Mouse (Mus musculus) testis, adult 2 months (tissue): ENCODE results near the gene Ptp4a2. TPM values are rescaled to one million over a fixed set of nuclear protein-coding genes. Genes with fewer than 3 reads are reported as not detected.

Experiments
- H3K27ac ChIP-seq: fragments of 200-500 bp; 2 replicates; pipeline ENCODE4 v1.5.1; 2012; ENCODE audit warnings: low read depth, low read length; ENCODE audit not compliant: control insufficient read depth, insufficient read depth
- H3K27me3 ChIP-seq: fragments of 200-500 bp; 2 replicates; pipeline ENCODE4 v1.6.1; 2012; ENCODE audit warnings: mild to moderate bottlenecking, low read length, moderate library complexity; ENCODE audit not compliant: control insufficient read depth, insufficient read depth
- H3K36me3 ChIP-seq: fragments of 200-500 bp; 2 replicates; pipeline ENCODE4 v1.6.1; 2012; ENCODE audit warnings: mild to moderate bottlenecking, low read length; ENCODE audit not compliant: control insufficient read depth, insufficient read depth
- H3K4me1 ChIP-seq: fragments of 200-500 bp; 2 replicates; pipeline ENCODE4 v1.6.1; 2012; ENCODE audit warnings: low read length; ENCODE audit not compliant: control insufficient read depth, insufficient read depth
- H3K4me3 ChIP-seq: fragments of 200-500 bp; 2 replicates; pipeline ENCODE4 v1.5.1; 2012; ENCODE audit warnings: low read depth, mild to moderate bottlenecking, low read length, moderate library complexity, mixed read lengths; ENCODE audit not compliant: control insufficient read depth
- CTCF ChIP-seq: fragments of 200-500 bp; IDR thresholded peaks from 2 replicates; pipeline ENCODE4 v1.5.1; 2012; ENCODE audit warnings: low read depth, mild to moderate bottlenecking, inconsistent platforms, low read length, moderate library complexity; ENCODE audit not compliant: control insufficient read depth, insufficient read depth, insufficient replicate concordance
- POLR2A ChIP-seq: fragments of 200-500 bp; IDR thresholded peaks from 2 replicates; pipeline ENCODE4 v1.6.1; 2012; ENCODE audit warnings: low read depth, mild to moderate bottlenecking, inconsistent platforms, low read length, moderate library complexity; ENCODE audit not compliant: control insufficient read depth
- polyA plus RNA-seq: library from polyadenylated mRNA; depleted of rRNA; stranded (reverse); fragments of >200 nt; gene quantifications from 2 replicates; pipeline ENCODE4 v1.2.3, GENCODE M21; 2012

Ptp4a2 gene
- polyA plus RNA-seq, 1 experiment, result 48.8 TPM

GRCm38 (mm10) chr4:129790475-129790874 lies 20.5 kb upstream of the Ptp4a2 start:
- no peaks in the 10 kb centered on the region for H3K36me3 ChIP-seq
- H3K27me3 ChIP-seq, result no peaks in the 10 kb centered on the region
- H3K4me3 ChIP-seq, result no peak overlapping the region
- peaks cover 6% of the 10 kb centered on the region for H3K4me1 ChIP-seq
- no peak overlapping the region for H3K27ac ChIP-seq
- TF ChIP-seq CTCF (no peak), POLR2A (no peak)

DNA sequence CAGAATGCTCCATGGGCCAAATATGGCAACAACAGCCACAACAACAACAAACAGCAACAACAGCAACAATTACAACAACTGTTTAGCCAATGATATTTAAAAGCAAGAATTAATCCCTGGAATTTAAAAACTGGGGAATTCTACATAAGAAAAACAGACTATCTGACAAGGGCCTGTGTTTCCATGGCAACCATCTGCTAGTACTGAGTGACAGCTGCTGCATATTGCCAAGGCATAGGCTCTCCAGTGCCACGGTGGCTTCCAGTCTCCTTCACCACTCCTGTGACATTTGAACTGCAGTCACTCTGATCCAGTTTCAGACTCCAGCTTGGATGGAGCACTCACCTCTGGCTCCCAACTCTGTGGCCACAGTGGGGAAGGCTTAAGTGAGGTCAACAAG lies 19.6 kb upstream of the Ptp4a2 start:
- no peaks in the 10 kb centered on the region for H3K27me3 ChIP-seq
- no peaks in the 10 kb centered on the region for H3K36me3 ChIP-seq
- no peak overlapping the region; the same call in 1 of the 2 replicates for H3K4me3 ChIP-seq
- TF ChIP-seq POLR2A, result no peak
- TF ChIP-seq CTCF, result no peak
- no peak overlapping the region for H3K27ac ChIP-seq
- peaks cover 6% of the 10 kb centered on the region for H3K4me1 ChIP-seq

DNA sequence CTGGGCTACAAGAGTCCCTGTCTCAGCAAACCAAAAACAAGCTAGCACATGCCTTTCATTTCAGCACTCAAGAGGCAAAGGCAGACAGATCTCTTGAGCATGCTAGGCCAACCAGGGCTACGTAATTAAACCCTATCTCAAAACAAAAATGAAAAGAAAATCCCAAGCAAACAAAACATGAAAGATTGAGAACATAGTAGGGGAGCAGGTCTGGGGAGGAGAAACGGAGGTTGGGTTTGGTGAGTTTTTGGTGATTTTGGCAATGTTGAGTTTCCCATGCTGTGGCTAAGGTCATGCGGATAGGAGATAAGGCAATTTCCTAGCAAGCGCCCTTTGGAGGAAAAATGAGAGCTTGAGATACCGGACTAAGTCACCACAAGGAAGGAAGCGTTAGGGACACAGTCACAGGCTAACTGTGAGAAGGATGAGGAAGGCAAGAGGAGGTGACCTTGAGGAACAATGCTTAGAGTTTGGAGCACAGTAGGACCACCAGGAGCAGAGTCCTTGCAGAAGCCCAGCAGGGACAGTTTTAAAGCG lies 18.3 kb upstream of the Ptp4a2 start:
- Histone ChIP-seq H3K27me3 (no peaks in the 10 kb centered on the region), H3K36me3 (no peaks in the 10 kb centered on the region), H3K27ac (no peak overlapping the region)

GRCm38 (mm10) chr4:129793713-129794329 lies 17.2 kb upstream of the Ptp4a2 start:
- Histone ChIP-seq H3K27ac (no peak overlapping the region), H3K27me3 (no peaks in the 10 kb centered on the region), H3K4me3 (no peak overlapping the region), H3K4me1 (peaks cover 6% of the 10 kb centered on the region), H3K36me3 (no peaks in the 10 kb centered on the region)
- TF ChIP-seq POLR2A (no peak), CTCF (no peak)

More for the DNA sequence above, 18.3 kb upstream of the Ptp4a2 start:
- TF ChIP-seq POLR2A, result no peak
- no peak for TF ChIP-seq CTCF
- Histone ChIP-seq H3K4me3 (no peak overlapping the region), H3K4me1 (peaks cover 6% of the 10 kb centered on the region)

GRCm38 (mm10) chr4:129795151-129795860 lies 15.7 kb upstream of the Ptp4a2 start:
- Histone ChIP-seq H3K27me3 (no peaks in the 10 kb centered on the region), H3K4me3 (peak overlapping the region; percentile 25), H3K36me3 (no peaks in the 10 kb centered on the region), H3K4me1 (peaks cover 6% of the 10 kb centered on the region), H3K27ac (no peak overlapping the region)
- TF ChIP-seq POLR2A (no peak), CTCF (no peak)

DNA sequence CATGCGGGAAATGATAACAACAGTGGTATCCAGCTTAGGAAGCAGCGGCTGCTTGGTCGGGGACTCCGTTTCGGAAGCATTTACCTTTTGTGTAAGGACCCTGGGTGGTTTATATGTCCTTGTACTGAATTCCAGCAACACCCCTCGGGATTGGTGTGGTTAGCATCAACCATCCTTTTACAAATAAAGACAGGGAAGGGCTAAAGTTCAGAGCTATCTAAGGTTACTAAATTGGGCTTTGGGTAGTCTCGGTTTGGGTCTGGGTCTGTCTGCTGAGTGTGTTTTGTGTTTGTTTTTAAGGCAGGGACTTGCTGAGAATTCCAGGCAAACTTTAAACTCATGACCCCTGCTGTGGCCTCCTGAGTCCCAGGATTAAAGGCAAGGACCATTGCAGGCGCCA lies 15.2 kb upstream of the Ptp4a2 start:
- Histone ChIP-seq H3K4me3 (no peak overlapping the region), H3K27me3 (no peaks in the 10 kb centered on the region), H3K4me1 (peaks cover 6% of the 10 kb centered on the region), H3K36me3 (no peaks in the 10 kb centered on the region), H3K27ac (no peak overlapping the region)
- TF ChIP-seq CTCF, result no peak
- TF ChIP-seq POLR2A, result no peak

DNA sequence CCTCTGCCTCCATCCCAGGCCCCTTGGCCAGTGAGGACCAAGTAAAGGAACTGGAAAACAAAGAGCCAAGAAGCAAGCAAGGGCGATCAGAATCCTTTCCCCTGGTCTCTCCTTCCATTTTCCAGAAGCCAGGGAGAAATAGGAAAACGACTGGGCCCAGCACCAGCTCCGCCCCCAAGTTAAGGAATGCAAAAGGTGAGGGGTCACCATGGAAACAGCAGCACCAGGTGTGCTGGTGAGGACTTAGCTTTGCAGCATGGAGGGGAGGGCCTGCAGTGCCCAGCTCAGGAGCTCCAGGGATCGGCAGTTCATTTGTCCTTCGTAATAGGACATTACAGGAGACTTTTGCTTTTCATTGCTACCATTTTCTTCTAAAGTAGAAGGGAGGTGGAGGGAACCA lies 13.0 kb upstream of the Ptp4a2 start:
- no peak overlapping the region for H3K4me3 ChIP-seq
- no peaks in the 10 kb centered on the region for H3K27me3 ChIP-seq
- peaks cover 6% of the 10 kb centered on the region for H3K4me1 ChIP-seq
- no peak for TF ChIP-seq POLR2A
- no peak for TF ChIP-seq CTCF
- H3K36me3 ChIP-seq, result no peaks in the 10 kb centered on the region
- H3K27ac ChIP-seq, result no peak overlapping the region
